Mouse (Mus musculus): Measurements from ENCODE around the gene Foxn2.

DNA sequence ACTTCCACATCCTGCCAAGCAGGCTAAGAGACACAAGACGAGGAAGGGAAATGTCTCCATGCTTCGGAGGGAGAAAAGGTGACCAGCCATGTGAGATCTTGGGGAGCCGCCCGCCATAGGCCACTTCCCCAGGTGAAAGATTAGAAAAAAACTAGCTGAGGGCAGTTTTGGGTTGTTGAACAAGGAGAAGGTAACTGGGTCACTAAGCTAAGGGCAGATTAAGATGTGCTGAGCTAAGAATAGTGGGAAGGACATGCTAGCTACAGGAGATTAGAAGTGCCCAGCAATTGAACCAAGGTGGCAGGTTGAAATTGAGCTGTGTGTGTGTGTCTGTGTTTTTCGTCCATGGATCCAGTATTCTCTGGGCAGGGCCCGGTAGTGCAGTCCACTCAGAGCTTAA is 27.2 kb downstream of the Foxn2 start:
- TF ChIP-seq CTCF (IDR thresholded peaks at IDR 0.05; ENCODE audit: control insufficient read depth, insufficient read depth, insufficient read length) (no peak), FOSL1 (IDR thresholded peaks at IDR 0.05; ENCODE audit: insufficient read depth, low read length, poor library complexity, severe bottlenecking) (no peak), USF1 (IDR thresholded peaks at IDR 0.05; ENCODE audit: low read depth) (no peak), MYOD1 (IDR thresholded peaks at IDR 0.05; ENCODE audit: control insufficient read depth, insufficient read length, low read depth) (no peak), MAX (IDR thresholded peaks at IDR 0.05) (no peak)
